Mouse (Mus musculus) limb, embryonic 14.5 days (tissue): ENCODE data around the gene Syt9. TPM values are rescaled to one million over a fixed set of nuclear protein-coding genes. Genes with fewer than 3 reads are reported as not detected.

Source experiments
- ATAC-seq: fragments of 200-750 bp; cut with Nextera tagmentation; 2 replicates; pipeline ENCODE4 v1.8.0; 2017; ENCODE audit warnings: low read depth, moderate number of reproducible peaks, moderate TSS enrichment; ENCODE audit not compliant: low FRiP score
- DNase-seq: peaks from one replicate; pipeline ENCODE4 v3.0.0-alpha.2; 2015; ENCODE audit warnings: low spot score
- H3K27ac ChIP-seq: fragments of 300-500 bp; sonication (generic); replicated peaks from 2 replicates; pipeline ENCODE4 v1.5.1; 2014; ENCODE audit warnings: low read depth, mild to moderate bottlenecking, low read length, moderate library complexity, mixed read lengths
- H3K27me3 ChIP-seq: fragments of 300-500 bp; sonication (generic); 2 replicates; pipeline ENCODE4 v1.6.1; 2014; ENCODE audit warnings: low read length, mixed read lengths; ENCODE audit not compliant: control insufficient read depth, insufficient read depth
- H3K36me3 ChIP-seq: fragments of 300-500 bp; sonication (generic); 2 replicates; pipeline ENCODE4 v1.6.1; 2014; ENCODE audit warnings: mild to moderate bottlenecking, low read length, moderate library complexity, mixed read lengths; ENCODE audit not compliant: control insufficient read depth, insufficient read depth
- H3K4me1 ChIP-seq: fragments of 300-500 bp; sonication (generic); 2 replicates; pipeline ENCODE4 v1.6.1; 2014; ENCODE audit warnings: antibody characterized with exemption, low read length, mixed read lengths; ENCODE audit not compliant: control insufficient read depth, insufficient read depth
- H3K4me2 ChIP-seq: fragments of 300-500 bp; sonication (generic); replicated peaks from 2 replicates; pipeline ENCODE4 v1.6.1; 2014; ENCODE audit warnings: low read depth, mild to moderate bottlenecking, low read length, moderate library complexity; ENCODE audit not compliant: severe bottlenecking
- H3K4me3 ChIP-seq: fragments of 300-500 bp; sonication (generic); replicated peaks from 2 replicates; pipeline ENCODE4 v1.5.1; 2014; ENCODE audit warnings: low read length
- H3K9ac ChIP-seq: fragments of 300-500 bp; sonication (generic); 2 replicates; pipeline ENCODE4 v1.6.1; 2014; ENCODE audit warnings: mild to moderate bottlenecking, low read depth, low read length, moderate library complexity; ENCODE audit not compliant: severe bottlenecking
- H3K9me3 ChIP-seq: fragments of 300-500 bp; sonication (generic); 2 replicates; pipeline ENCODE4 v1.6.1; 2016; ENCODE audit warnings: low read length; ENCODE audit not compliant: control insufficient read depth
- POLR2A ChIP-seq: fragments of 200-500 bp; IDR thresholded peaks from 2 replicates; pipeline ENCODE4 v1.8.0; 2012; ENCODE audit warnings: inconsistent platforms, mild to moderate bottlenecking, moderate library complexity, borderline replicate concordance; ENCODE audit not compliant: insufficient read depth, insufficient read length; ENCODE audit errors: extremely low read depth
- WGBS: fragments of 180-500 bp; shearing (Covaris S2); extraction: QIAGEN DNeasy Blood & Tissue Kit; methylation state at CpG from one replicate; pipeline ENCODE4 v1.1.7; 2014; 5-methylcytosine and 5-hydroxymethylcytosine counted together
- polyA plus RNA-seq, 2 experiments: library from polyadenylated mRNA; depleted of rRNA in 1 of 2; stranded (reverse) in 1 of 2; unstranded in 1 of 2; fragments of >200 nt; fragmentation: Nextera tagmentation in 1 of 2; extraction: Ambion mirVana in 1 of 2; gene quantifications; 2 replicates each; pipeline versions ENCODE4 v1.2.1 to v1.2.3; 2012 to 2014

Syt9 gene
- polyA plus RNA-seq (2012; rRNA removed): 4.3 and 5.0 TPM in 2 replicates
- polyA plus RNA-seq (2014; fragmentation: Nextera tagmentation; extraction: Ambion mirVana): 3.9 and 5.7 TPM in 2 replicates

- H3K4me1 ChIP-seq: no peaks in the 10 kb centered on the region; the same call in 1 of the 2 replicates
- H3K4me2 ChIP-seq: peak within 1 kb of the TSS; percentile 98
- peak within 1 kb of the TSS; percentile 70 for H3K4me3 ChIP-seq
- TF ChIP-seq POLR2A: no peak
- peak; percentile 86 for ATAC-seq
- H3K27me3 ChIP-seq: peaks cover 38% of the 10 kb centered on the region
- peak within 1 kb of the TSS; percentile 64 for H3K9ac ChIP-seq
- 4% methylated on average over 60 of the region's 102 CpGs for WGBS
- no peaks in the 10 kb centered on the region for H3K9me3 ChIP-seq
- no peaks in the 10 kb centered on the region for H3K36me3 ChIP-seq
- no peak within 1 kb of the TSS for H3K27ac ChIP-seq
- peak; percentile 17 for DNase-seq
Measured at GRCm38 (mm10) chr7:107370232-107371125, at the start of gene Syt9. TSS of gene Syt9 (plus strand) at chr7:107370728.

- no peaks in the 10 kb centered on the region for H3K36me3 ChIP-seq
- H3K4me1 ChIP-seq: peaks cover 4% of the 10 kb centered on the region; the same call in 1 of the 2 replicates
- no peak overlapping the region for H3K4me3 ChIP-seq
- H3K27me3 ChIP-seq: no peaks in the 10 kb centered on the region
- DNase-seq: no peak
- no peak overlapping the region for H3K9ac ChIP-seq
- no peak overlapping the region for H3K27ac ChIP-seq
- no peaks in the 10 kb centered on the region for H3K9me3 ChIP-seq
- TF ChIP-seq POLR2A: no peak
- no peak for ATAC-seq
- 89% methylated on average over 5 of the region's 5 CpGs for WGBS
- H3K4me2 ChIP-seq: no peak overlapping the region
Measured at GRCm38 (mm10) chr7:107339013-107339412, 31.5 kb upstream of the Syt9 start.

- H3K4me2 ChIP-seq: no peak overlapping the region
- H3K27ac ChIP-seq: no peak overlapping the region
- H3K4me3 ChIP-seq: no peak overlapping the region
- 63% methylated on average over 3 of the region's 3 CpGs for WGBS
- peaks cover 4% of the 10 kb centered on the region; the same call in 1 of the 2 replicates for H3K4me1 ChIP-seq
- no peaks in the 10 kb centered on the region for H3K36me3 ChIP-seq
- H3K9me3 ChIP-seq: no peaks in the 10 kb centered on the region
- H3K9ac ChIP-seq: no peak overlapping the region
- TF ChIP-seq POLR2A: no peak
- ATAC-seq: no peak
- no peak for DNase-seq
- H3K27me3 ChIP-seq: no peaks in the 10 kb centered on the region
Measured at GRCm38 (mm10) chr7:107339560-107340057, 30.9 kb upstream of the Syt9 start.

GRCm38 (mm10) chr7:107340221-107340620, 30.3 kb upstream of the Syt9 start:
- DNase-seq (no peak), ATAC-seq (no peak)
- Histone ChIP-seq H3K4me3 (no peak overlapping the region), H3K4me1 (peaks cover 4% of the 10 kb centered on the region; the same call in 1 of the 2 replicates), H3K9me3 (no peaks in the 10 kb centered on the region), H3K27me3 (no peaks in the 10 kb centered on the region), H3K36me3 (no peaks in the 10 kb centered on the region), H3K9ac (no peak overlapping the region), H3K27ac (no peak overlapping the region), H3K4me2 (no peak overlapping the region)
- no peak for TF ChIP-seq POLR2A
- WGBS: 43% methylated on average over 1 of the region's 1 CpGs

GRCm38 (mm10) chr7:107341519-107342190, 28.9 kb upstream of the Syt9 start:
- no peaks in the 10 kb centered on the region for H3K27me3 ChIP-seq
- TF ChIP-seq POLR2A: no peak
- no peak overlapping the region for H3K4me2 ChIP-seq
- WGBS: 32% methylated on average over 8 of the region's 8 CpGs
- no peak overlapping the region for H3K27ac ChIP-seq
- H3K9me3 ChIP-seq: no peaks in the 10 kb centered on the region
- ATAC-seq: no peak
- no peak for DNase-seq
- no peak overlapping the region for H3K4me3 ChIP-seq
- no peaks in the 10 kb centered on the region for H3K36me3 ChIP-seq
- peaks cover 4% of the 10 kb centered on the region; the same call in 1 of the 2 replicates for H3K4me1 ChIP-seq
- H3K9ac ChIP-seq: no peak overlapping the region
